Mouse (Mus musculus) frontal cortex, postnatal 14 days (tissue): Measurements from ENCODE around the gene Wdr93.

Experiments used
- DNase-seq, 2 experiments: peaks; one replicate each; pipeline ENCODE4 v3.0.0; 2022; ENCODE audit warnings: low spot score in 2 of 2

Gene Wdr93

GRCm38 (mm10) chr7:79801391-79801790, 58.4 kb downstream of the Wdr93 start:
- no peak for DNase-seq

DNA sequence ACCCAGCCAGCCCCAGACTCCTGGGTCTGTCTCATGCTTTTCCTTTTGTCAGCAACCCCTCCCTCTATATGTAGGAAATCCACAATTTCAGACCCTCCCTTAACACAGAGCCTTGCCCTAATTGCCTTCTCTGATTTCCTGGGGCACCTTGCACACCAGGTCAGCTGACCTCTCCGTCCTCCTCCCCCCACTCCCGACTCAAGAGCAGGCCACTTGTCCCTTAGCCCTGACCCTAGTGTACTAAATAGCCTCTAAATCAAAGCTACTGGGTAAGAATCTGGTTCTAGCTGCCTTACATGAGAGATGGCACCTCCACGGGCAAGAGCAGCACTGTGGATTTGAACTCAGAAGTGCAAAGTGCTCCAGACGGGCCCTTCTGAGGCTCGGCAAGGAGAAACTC, 59.1 kb downstream of the Wdr93 start:
- DNase-seq, result no peak

DNA sequence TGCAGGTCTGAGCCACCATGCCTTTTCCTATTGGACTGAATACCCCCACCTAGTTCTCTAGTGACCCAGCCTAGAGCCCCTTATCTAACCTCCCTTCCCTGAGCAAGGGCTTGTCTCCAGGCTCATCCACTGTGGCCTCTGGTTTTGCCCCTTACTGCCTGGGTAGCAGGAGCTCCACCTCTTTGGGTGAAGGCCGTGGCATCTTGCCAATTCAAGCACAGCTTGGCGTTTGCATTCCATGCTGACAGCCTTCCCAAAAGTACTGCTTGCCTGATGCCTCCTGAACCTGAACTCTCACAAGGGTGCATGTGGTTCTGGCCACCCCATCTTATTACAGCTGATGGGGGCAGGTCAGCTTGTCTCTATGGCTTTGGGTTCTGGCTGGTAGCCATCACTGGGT, 60.9 kb downstream of the Wdr93 start:
- no peak for DNase-seq

DNA sequence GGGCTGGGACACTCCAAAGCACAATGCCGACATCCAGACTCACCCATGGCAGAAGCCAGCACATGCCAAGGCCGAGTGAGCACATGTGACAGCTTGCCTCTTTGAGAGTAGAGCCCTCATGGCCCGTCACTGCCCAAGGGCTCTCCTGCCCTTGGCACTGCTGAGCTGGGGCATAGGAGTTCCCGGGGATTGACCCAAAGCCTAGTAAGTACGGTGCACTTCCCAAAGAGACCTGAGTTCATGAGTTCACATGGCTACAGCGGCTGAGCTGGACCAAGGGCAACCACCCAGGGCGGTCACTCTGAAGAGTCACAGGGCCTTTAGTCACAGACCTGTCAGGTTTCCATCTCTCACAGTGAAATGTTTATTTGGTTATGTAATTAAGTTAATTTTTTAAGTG, 65.6 kb downstream of the Wdr93 start:
- no peak for DNase-seq

- DNase-seq, result peak in 1 of 2 experiments; percentile 56
Observed at GRCm38 (mm10) chr7:79810611-79811506, 67.9 kb downstream of the Wdr93 start, which contains the start of gene Mesp2. Mesp2 (plus strand) TSS chr7:79810727.

GRCm38 (mm10) chr7:79813409-79813808, 70.4 kb downstream of the Wdr93 start:
- no peak for DNase-seq

GRCm38 (mm10) chr7:79818321-79818720, 75.4 kb downstream of the Wdr93 start:
- no peak for DNase-seq

GRCm38 (mm10) chr7:79819515-79819914, 76.6 kb downstream of the Wdr93 start:
- no peak for DNase-seq

GRCm38 (mm10) chr7:79819996-79820395, 77.0 kb downstream of the Wdr93 start:
- DNase-seq, result no peak

DNA sequence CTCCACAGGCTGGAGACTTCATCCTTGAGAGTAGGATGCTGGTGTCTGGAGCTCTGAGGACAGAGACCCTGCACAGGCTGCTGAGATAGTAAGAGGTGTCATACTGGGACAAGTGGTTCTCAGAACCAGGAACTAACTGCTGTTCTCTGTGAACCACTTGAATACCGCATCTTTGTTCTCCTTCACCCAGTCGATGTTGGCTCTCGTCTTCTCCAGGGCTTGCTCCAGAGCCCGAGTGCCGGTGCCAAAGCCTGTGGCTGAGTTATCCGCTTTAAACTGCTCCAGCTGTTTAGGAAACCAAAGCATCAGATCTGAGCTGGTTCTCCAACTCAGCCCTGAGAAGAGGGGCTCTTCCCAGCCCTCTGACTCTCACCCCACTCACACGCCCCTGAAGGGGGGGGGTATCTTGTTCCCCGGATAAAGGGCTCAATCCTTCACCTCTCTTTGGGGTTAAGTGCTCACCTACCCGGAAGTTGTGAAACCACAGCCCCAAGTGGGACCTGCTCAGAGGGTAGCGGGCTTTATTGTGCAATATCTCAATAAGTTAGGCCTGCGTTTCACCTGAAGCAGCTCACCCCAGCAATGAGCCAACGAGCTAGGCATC, 79.2 kb downstream of the Wdr93 start:
- no peak for DNase-seq

GRCm38 (mm10) chr7:79828341-79828740, 85.4 kb downstream of the Wdr93 start:
- DNase-seq, result no peak

DNA sequence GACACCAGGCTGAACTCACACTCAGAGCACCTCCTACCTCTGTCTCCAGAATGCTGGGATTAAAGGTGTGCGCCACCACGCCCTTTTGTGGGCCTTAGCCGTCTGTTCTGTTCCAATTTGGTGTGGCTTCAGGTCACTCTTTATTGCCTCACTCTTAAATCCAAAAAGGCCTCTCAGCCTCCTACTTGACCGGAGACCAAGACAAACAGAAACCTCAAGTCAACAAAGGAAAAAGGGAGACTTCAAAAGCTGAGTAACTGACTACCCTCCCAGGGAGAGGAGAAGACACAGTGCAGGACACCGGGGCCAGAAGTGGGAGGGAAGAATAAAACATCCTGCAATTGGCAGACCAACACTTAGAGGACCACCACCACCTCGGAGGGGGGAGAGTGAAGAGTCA, 88.2 kb downstream of the Wdr93 start:
- no peak for DNase-seq

GRCm38 (mm10) chr7:79831585-79831984, 88.6 kb downstream of the Wdr93 start:
- no peak for DNase-seq

- no peak for DNase-seq
Observed at GRCm38 (mm10) chr7:79832980-79833379, 90.0 kb downstream of the Wdr93 start.

DNA sequence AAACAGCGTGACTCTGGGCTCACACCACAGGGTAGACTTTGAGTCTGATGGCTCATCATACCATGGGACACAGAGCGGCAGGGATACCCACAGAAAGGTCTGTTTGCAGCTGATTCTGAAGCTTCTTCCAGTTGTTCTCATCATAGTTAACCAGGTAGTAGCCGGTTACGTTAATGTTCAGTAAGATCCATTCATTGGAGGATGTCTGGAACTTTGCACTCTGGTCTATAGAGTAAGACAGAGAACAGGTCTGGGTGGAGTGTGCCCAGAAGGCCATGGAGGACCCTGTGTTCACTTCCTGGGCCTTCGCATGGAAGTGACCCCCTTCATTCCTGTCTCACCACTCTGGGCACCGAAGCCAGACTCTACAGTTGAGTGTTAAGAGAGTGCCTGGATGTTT, 92.2 kb downstream of the Wdr93 start:
- DNase-seq, result no peak
